Mouse (Mus musculus) naive thymus-derived CD4-positive, alpha-beta T cell, adult 2 months (primary cell): Measurements from ENCODE around the gene Lrrc66.
"Not testable (repeated sequence)": the region's sequence is repeated elsewhere in the genome, so short reads cannot be mapped to it uniquely, and the experiment has no call there.

Experiments
- DNase-seq: peaks from one replicate; pipeline ENCODE4 v3.0.0-alpha.2; 2011; ENCODE audit warnings: low read depth

The Lrrc66 gene

DNA sequence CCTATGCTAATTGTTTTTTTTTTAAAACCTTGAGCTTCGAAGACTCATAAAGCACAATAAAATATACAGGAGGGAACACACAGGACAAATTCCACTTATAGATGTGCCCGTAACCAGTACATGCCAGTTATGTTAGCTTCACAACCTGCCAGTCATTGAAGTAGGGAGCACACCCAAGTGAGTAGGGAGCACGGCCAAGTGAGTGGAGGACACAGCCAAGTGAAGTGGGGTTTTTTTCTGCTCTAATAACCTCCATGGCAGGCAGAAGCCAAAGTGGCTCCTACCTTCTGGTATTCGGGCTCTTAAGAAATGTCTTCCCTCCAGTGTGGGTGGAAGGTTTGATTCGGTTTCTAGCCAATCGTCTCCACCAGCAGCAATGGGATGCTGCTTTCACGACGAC is 19.0 kb downstream of the Lrrc66 start:
- DNase-seq = no peak

GRCm38 (mm10) chr5:73611071-73611470 is 21.3 kb downstream of the Lrrc66 start:
- DNase-seq = no peak

GRCm38 (mm10) chr5:73604964-73605363 is 27.4 kb downstream of the Lrrc66 start:
- no peak for DNase-seq

- no peak for DNase-seq
Observed at GRCm38 (mm10) chr5:73604542-73604941, 27.8 kb downstream of the Lrrc66 start.

GRCm38 (mm10) chr5:73602865-73603264 is 29.5 kb downstream of the Lrrc66 start:
- DNase-seq = no peak

GRCm38 (mm10) chr5:73601361-73601763 is 31.0 kb downstream of the Lrrc66 start:
- DNase-seq = no peak

DNA sequence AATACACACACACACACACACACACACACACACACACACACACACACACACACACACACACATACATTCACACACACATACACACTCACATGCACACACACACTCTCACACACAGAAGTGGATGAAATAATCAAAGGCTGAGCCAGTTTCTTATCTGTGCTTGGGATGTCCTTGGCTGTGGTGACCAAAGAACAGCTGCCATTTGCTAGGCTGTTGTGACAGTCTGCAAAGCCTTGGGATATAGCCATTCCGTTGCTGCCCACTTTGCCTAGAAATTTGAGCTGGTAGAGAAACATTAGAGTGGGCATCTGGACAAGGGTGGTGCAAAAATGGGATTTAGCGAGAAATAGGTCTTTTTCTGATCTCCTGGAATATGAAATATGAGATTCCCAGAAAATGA is 32.3 kb downstream of the Lrrc66 start:
- no peak for DNase-seq

DNA sequence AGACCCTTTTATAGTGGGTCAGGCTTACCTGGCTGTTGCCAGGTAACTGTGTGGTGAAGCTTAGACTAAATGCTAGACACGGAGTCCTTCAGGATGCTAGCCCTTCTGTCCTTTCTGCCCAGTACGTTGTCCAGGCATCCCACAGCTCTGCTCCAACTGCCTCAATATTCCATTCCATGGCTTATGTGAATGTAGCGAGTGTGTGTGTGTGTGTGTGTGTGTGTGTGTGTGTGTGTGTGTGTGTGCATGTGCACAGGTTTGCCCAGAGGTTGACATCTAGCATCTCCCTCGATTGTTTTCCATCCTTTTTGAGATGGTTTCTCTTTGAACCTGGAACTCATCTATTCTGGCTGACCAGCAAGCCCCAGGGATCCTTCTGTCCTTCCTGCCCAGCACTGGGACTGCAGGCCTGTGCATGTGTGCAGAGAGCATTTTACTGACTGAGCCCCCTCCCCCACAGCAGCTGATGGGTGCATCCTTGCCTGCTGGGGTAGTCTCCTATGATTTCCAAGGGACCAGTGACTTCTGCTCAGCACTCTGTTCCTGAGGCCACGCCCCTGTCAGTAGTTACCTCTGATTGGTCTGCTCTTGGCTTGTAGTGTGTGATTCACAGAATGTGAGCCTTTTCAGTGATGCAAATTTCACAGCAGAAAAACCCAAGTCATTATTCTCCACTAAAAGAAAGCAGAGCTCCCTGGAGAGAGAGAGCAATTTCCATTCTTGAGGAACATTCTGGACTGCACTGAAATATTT is 33.2 kb downstream of the Lrrc66 start:
- no peak for DNase-seq

GRCm38 (mm10) chr5:73587119-73587518 is 45.2 kb downstream of the Lrrc66 start:
- DNase-seq = no peak

DNA sequence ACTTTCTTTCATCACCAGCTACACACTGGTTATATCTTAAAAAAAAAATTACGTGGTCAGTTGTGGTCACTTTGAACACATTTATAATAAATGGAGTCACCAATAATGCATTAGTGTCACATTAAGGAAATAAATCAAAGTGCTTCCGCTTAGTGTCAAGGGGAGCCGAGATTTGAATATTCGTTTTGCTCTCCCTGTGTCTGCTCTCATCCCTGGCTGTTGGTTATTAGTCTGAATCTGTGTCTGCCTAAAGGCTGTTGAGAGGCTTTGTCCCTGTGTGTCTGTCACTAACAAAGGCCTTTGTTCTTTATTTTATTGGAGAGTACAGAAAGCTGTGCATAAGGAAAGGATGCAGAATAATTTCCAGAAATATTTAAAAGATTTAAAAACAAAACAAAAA is 45.7 kb downstream of the Lrrc66 start:
- DNase-seq = no peak

- DNase-seq = no peak
Observed at GRCm38 (mm10) chr5:73585212-73586115, 46.9 kb downstream of the Lrrc66 start.

DNA sequence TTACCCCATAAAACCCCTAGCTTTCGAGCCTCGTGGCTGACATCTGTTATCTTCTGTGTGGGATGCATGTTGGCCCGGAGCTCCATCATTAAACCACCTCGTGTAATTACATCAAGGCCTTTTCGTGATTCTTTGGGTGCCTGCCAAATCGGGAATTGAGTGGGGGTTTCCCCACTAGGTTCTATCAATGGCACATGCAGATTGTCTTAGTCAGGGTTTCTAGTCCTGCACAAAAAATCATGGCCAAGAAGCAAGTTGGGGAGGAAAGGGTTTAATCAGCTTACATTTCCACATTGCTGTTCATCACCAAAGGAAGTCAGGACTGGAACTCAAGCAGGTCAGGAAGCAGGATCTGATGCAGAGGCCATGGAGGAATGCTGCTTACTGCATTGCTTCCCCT is 48.3 kb downstream of the Lrrc66 start:
- DNase-seq = not testable (repeated sequence)

DNA sequence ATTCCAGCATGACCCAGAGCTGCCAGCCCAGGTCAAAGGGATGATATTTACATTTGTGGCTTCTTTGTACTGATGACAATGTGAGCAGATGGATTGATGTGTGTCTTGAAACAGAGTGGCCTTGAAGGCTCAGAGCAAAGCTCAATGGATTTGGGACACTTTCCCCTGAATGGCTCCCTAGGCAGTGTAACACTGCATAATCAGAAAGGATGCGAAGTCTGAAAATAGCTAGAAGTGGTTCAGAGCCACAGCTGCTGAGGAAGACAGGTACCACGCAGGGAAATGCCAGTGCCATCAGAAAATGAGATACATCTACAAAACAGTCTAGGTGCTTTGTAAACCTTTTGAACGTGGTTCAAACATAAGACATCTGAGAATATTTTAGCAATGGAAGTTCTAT is 54.2 kb downstream of the Lrrc66 start:
- no peak for DNase-seq

DNA sequence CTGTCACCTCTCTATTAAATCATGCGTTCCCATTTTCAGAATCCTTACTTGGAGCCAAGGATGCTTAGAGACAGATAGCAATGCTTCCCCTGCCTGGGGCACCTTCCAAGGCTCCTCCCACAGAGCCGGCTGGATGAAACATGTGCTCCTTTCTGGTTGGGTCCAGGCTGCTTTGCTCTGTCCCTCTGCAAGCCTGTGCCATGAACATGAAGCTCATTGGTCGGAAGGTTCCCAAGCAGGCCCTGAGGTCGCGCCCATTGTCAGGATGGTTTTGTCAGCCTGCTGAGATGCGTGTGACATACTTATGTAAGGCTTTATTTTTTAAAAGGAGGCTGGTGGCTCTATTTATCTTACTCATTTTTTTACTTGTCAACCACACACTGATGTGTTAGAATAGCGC is 55.6 kb downstream of the Lrrc66 start:
- no peak for DNase-seq

GRCm38 (mm10) chr5:73574616-73575015 is 57.7 kb downstream of the Lrrc66 start:
- DNase-seq = no peak

DNA sequence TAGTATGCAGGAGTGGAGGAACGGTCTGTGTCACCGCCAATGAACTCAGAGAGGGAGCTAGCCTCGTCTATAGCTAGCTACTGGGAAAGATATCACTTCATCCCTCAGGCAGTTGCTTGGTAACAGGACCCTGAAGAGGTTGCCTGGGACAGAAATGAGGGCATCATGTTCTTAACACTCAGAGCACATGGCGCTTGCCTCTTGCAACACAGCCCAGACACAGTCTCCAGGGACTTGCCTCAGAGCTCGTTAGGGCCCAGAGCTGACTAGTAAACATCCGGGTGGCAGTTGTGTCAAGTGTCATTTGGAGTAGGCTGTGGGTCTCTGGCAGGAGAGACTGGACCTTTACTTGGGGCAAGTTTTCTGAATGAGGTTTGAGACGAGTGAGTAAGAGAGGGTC is 58.5 kb downstream of the Lrrc66 start:
- no peak for DNase-seq

DNA sequence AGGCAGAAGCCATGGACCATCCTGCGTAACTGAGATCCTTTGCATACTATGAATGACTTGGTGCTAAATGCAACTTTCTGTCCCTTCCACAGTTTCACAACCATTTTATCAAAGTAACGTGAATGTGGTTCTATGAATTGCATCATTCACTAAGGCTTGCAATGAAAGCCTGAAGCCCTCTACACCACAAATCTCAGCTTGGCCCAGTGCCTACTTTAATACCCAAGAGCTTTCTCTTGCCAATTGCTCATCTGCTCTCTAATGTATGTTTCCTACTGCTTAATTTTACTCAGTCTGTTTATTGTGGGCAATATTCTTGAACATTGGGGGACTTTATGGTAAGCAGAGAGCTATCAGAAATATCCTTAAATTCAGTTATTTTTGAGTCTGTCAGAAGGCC is 59.5 kb downstream of the Lrrc66 start:
- no peak for DNase-seq

GRCm38 (mm10) chr5:73571395-73572156 is 60.8 kb downstream of the Lrrc66 start:
- no peak for DNase-seq

DNA sequence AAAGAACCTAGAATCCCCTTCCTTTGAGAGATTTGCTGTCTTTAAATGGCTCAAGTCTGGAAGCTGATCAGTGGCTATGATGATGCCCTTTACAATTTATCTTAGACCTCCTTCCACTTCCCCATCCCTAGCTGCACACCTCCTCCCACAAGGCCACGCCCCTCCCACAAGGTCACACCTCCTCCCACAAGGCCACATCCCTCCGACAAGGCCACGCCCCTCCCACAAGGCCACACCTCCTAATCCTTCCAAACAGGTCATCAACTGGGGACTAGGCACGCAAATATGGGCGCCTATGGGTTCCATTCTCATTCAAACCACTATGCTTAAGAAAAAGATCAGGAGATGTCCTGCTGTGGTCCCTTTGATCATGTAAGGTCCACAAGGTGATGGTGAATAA is 63.1 kb downstream of the Lrrc66 start:
- DNase-seq = no peak

DNA sequence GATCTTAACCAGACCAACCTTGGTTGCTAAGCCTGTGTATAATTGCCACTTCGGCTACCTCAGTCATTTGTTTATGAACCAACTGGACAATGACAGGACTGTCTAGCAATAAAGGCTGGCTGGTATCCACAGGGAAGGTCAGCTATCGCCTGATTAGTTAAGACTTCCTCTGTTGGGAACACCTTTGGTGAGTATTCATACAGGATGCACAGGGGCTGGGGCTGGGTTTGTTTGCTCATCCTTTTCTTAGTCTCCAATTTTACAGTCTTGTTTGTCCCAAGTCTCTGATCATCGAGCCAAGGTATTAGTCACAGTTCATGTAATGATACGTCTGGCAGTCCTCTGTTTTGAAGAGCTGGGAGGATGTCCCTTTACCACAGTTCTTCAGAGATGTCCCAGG is 65.4 kb downstream of the Lrrc66 start:
- no peak for DNase-seq

GRCm38 (mm10) chr5:73566119-73566518 is 66.2 kb downstream of the Lrrc66 start:
- DNase-seq = no peak

DNA sequence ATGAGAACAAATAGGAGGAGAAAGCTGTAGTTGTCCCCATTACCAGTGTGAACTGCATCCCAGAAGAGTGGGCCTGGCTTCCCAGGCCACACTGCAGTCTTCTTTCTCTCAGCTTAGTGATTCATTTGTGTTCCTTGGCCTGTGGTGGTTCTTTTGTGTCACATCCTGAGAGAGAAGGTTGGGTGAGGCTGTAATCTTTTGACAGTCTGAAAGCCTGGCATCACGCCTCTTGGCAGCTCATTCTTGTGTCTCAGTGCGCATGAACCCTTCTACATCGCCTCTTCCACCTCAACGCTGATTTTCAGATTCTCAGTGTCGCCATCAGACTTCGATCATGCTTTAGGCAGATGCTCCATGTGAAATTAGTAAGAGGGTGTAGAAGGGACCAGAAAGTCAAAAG is 68.3 kb downstream of the Lrrc66 start:
- DNase-seq = no peak

DNA sequence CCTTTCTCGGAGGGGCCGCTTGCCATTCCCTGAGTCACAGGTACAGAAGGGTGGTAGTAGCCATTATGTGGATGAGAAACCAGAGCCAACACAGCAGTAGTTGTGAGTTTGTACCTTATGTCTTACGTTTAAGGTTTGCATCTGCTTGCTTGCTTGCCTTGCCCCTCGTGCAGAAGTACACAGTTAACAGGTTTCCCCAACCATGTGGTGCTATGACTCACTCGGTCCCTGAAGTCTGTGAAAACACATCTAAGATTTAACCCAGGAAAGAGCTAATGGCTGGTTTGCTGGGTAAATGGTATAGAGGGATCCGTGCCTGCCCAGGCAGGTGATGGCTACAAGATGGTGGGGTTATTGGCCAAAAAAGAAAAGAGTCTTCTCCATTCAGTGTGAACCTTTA is 73.6 kb downstream of the Lrrc66 start:
- no peak for DNase-seq
